ENCODE assay signal across 13 mouse cellular contexts in the genomic region with DNA sequence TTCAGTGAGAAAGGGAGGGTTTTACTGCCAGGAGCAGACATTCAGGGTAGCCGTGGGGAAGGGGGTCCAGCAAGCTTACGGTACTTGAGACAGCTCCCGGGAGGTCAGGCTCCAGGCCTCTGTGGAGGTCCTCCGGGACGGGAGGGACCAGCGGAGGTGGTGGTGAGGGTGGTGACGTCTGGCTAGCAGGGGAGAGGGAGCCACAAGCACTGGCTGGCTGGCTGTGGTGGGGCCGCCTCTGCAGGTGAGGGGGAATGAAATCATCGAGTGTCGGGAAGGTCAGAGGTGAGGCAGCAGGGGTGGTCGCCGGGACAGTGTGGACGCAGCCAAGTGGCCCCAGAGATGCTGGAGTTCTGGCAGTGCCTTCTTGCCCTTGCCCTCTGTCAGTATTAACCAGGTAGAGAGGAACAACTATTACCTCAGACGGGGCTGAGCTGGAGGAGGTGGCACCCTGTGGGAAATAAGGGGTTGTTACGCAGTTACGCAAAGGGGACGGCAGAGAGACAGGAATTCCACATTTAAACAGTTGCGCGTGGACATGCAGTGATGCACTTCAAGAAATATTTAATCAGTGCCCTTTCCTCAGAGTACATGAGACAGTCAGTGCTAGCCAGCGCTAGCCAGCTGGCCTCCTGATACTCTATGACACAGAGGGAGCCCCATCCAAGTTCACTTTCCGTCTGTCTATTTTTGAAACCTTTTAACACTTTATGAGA.
DNase-seq lines count a peak whose midpoint lies in the region; ATAC-seq lines count a peak whose summit lies in the region.
"Had no signal": no experiment of that assay in that cellular context is flagged by ENCODE, and none has a peak within 500 bp of the region (broad histone marks: within the 10 kb centered on the region; RNA-seq: fewer than 3 reads in every experiment).

No protein-coding gene starts in this region.

- H3K27ac ChIP-seq in forebrain, embryonic 13.5 days: no peak overlapping the region
- no peak overlapping the region for H3K27ac ChIP-seq in forebrain, embryonic 16.5 days (ENCODE audit: low read length)
- H3K27ac ChIP-seq in heart, embryonic 15.5 days: peak overlapping the region; percentile 88
- H3K27ac ChIP-seq: hindbrain, embryonic 14.5 days; midbrain, embryonic 10.5 days had no signal

- no peak overlapping the region for H3K9ac ChIP-seq in forebrain, embryonic 13.5 days
- H3K9ac ChIP-seq in forebrain, embryonic 16.5 days (replicated peaks; ENCODE audit: low read depth, low read length): no peak overlapping the region
- H3K9ac ChIP-seq in heart, embryonic 15.5 days: peak overlapping the region; percentile 36; the same call in 1 of the 2 replicates
- H3K9ac ChIP-seq: hindbrain, embryonic 14.5 days had no signal

- H3K27me3 ChIP-seq in forebrain, embryonic 13.5 days: no peaks in the 10 kb centered on the region
- H3K27me3 ChIP-seq in forebrain, embryonic 16.5 days (replicated peaks; ENCODE audit: control insufficient read depth, insufficient read depth, low read length): no peaks in the 10 kb centered on the region
- H3K27me3 ChIP-seq in heart, embryonic 15.5 days: no peaks in the 10 kb centered on the region

- peaks cover 11% of the 10 kb centered on the region for H3K4me1 ChIP-seq in forebrain, embryonic 13.5 days
- peaks cover 19% of the 10 kb centered on the region for H3K4me1 ChIP-seq in forebrain, embryonic 16.5 days (replicated peaks; ENCODE audit: control insufficient read depth, insufficient read depth, low read length)
- H3K4me1 ChIP-seq in heart, embryonic 15.5 days (replicated peaks): peaks cover 52% of the 10 kb centered on the region

- H3K4me2 ChIP-seq in forebrain, embryonic 13.5 days: no peak overlapping the region
- no peak overlapping the region for H3K4me2 ChIP-seq in forebrain, embryonic 16.5 days (ENCODE audit: low read length)
- peak overlapping the region; percentile 48 for H3K4me2 ChIP-seq in heart, embryonic 15.5 days
- H3K4me2 ChIP-seq: hindbrain, embryonic 14.5 days had no signal

- ATAC-seq in forebrain, embryonic 13.5 days: 0 out of 2 replicates have a peak, but pooled peaks have one; percentile 17
- ATAC-seq in forebrain, embryonic 16.5 days: no peak
- ATAC-seq in heart, embryonic 15.5 days (replicated peaks; ENCODE audit: insufficient number of reproducible peaks, insufficient read depth, low FRiP score, low read depth): peak; percentile 82
- no peak for ATAC-seq in megakaryocyte-erythroid progenitor cell, adult 5-6 weeks (replicated peaks; ENCODE audit: low FRiP score, low TSS enrichment, poor library complexity, severe bottlenecking)

- peaks cover 24% of the 10 kb centered on the region for H3K36me3 ChIP-seq in forebrain, embryonic 13.5 days (ENCODE audit: poor library complexity, severe bottlenecking)
- H3K36me3 ChIP-seq in forebrain, embryonic 16.5 days (ENCODE audit: control insufficient read depth, insufficient read depth): peaks cover 3% of the 10 kb centered on the region
- H3K36me3 ChIP-seq in heart, embryonic 15.5 days: peaks cover 5% of the 10 kb centered on the region; the same call in 1 of the 2 replicates
- H3K36me3 ChIP-seq: midbrain, embryonic 10.5 days had no signal

- H3K4me3 ChIP-seq in forebrain, embryonic 13.5 days: no peak overlapping the region
- no peak overlapping the region for H3K4me3 ChIP-seq in forebrain, embryonic 16.5 days (replicated peaks; ENCODE audit: low read length)
- peak overlapping the region; percentile 9; the same call in 1 of the 2 replicates for H3K4me3 ChIP-seq in heart, embryonic 15.5 days
- H3K4me3 ChIP-seq: midbrain, embryonic 10.5 days had no signal

- no peaks in the 10 kb centered on the region for H3K9me3 ChIP-seq in forebrain, embryonic 13.5 days (replicated peaks)
- H3K9me3 ChIP-seq in forebrain, embryonic 16.5 days (ENCODE audit: control insufficient read depth, low read length): no peaks in the 10 kb centered on the region
- no peaks in the 10 kb centered on the region for H3K9me3 ChIP-seq in heart, embryonic 15.5 days (replicated peaks)
- H3K9me3 ChIP-seq: midbrain, embryonic 10.5 days had no signal

- peak; percentile 29 for DNase-seq in urinary bladder, postnatal 14 days (ENCODE audit: low spot score)
- no peak for DNase-seq in urinary bladder, postnatal 4 days (ENCODE audit: low spot score in 2 of 2)
- no peak for DNase-seq in spleen, postnatal 4 days (ENCODE audit: low spot score in 2 of 2)
- DNase-seq in kidney, postnatal 25 days: no peak
- DNase-seq: adrenal gland, postnatal 36 days; cerebellum, adult 11-12 months; kidney, postnatal 14 days had no signal

- WGBS in forebrain, embryonic 13.5 days: 83% methylated on average over 21 of the region's 21 CpGs
- whole genome bisulfite sequencing in forebrain, embryonic 16.5 days: 84% methylated on average over 21 of the region's 21 CpGs
- WGBS in heart, embryonic 15.5 days: 40% methylated on average over 21 of the region's 21 CpGs

Comparison
In these comparisons a context has a peak if more than half of its experiments do, and no peak if none do; other contexts are left out.
1. ATAC-seq: peak in forebrain, embryonic 13.5 days (single experiment) and heart, embryonic 15.5 days (single experiment); none in forebrain, embryonic 16.5 days (single experiment) and megakaryocyte-erythroid progenitor cell, adult 5-6 weeks (single experiment).